Mouse (Mus musculus): ENCODE measurements around the gene Cpsf3. TPM values are rescaled to one million over a fixed set of nuclear protein-coding genes. Genes with fewer than 3 reads are reported as not detected.

The Cpsf3 gene
- total and polyA plus RNA-seq, 3 experiments, result 10.1 to 165 (median 113) TPM

DNA sequence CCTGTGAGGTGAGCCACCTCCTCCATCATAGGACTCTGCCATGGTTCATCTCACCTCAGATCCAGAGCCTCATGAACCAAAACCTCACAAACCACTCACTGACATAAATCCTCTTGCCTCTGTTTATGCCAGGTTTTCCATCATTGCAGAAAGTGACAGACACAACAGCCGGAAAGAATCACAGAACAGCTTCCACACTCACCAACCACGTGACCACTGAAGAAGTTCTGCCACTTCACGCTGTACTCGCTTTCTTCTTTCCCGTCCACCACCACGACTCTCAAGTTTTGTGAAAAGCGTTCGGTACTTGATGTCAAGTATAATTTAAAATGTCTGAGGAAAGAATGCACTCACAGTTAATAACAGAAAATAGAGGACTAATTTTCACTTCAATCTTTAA lies 68.5 kb downstream of the Cpsf3 start:
- no peak for DNase-seq (ENCODE audit: low spot score)
- Histone ChIP-seq H3K9me3 (replicated peaks) (no peaks in the 10 kb centered on the region), H3K36me3 (replicated peaks) (peaks cover 63% of the 10 kb centered on the region), H3K27me3 (ENCODE audit: insufficient read depth, low read length) (no peaks in the 10 kb centered on the region), H3K4me1 (ENCODE audit: insufficient read depth, low read depth, low read length) (no peaks in the 10 kb centered on the region), H3K4me3 (ENCODE audit: low read depth, low read length) (no peak overlapping the region)
- no peak for ATAC-seq (ENCODE audit: extremely low read depth, insufficient number of reproducible peaks, low FRiP score, poor library complexity, severe bottlenecking)
- TF ChIP-seq GATA2 (IDR thresholded peaks at IDR 0.05; ENCODE audit: borderline replicate concordance, low read depth, low read length) (no peak), TAL1 (conservative IDR thresholded peaks at IDR 0.05; ENCODE audit: low read depth, low read length) (no peak)

DNA sequence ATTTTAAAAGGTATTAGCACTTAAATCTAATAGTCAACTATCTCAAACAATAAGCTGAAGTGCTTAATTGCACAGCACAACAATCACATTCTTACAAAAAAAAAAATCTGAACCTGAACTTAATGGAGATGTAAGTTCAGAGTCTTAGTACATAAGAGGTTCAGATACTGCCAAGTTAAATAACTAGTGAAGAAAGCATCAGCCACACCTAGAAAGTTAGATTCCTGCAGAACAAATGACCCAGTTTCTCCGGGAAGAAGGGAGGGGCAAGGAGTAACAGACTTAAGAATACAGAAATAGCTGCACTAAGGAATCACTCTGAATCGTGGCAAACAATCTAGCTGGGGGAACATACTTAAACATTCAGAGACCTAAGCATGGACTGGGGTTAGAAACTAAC lies 77.5 kb downstream of the Cpsf3 start:
- DNase-seq (ENCODE audit: low spot score) (no peak), ATAC-seq (ENCODE audit: extremely low read depth, insufficient number of reproducible peaks, low FRiP score, poor library complexity, severe bottlenecking) (no peak)
- H3K9me3 ChIP-seq (replicated peaks), result no peaks in the 10 kb centered on the region
- TF ChIP-seq TAL1 (conservative IDR thresholded peaks at IDR 0.05; ENCODE audit: low read depth, low read length) (no peak), GATA2 (IDR thresholded peaks at IDR 0.05; ENCODE audit: borderline replicate concordance, low read depth, low read length) (no peak), CTCF (IDR thresholded peaks at IDR 0.05; ENCODE audit: low read depth, low read length) (no peak), GATA1 (IDR thresholded peaks at IDR 0.05; ENCODE audit: borderline replicate concordance, low read length) (no peak), POLR2AphosphoS5 (IDR thresholded peaks at IDR 0.05; ENCODE audit: insufficient replicate concordance, low read depth, low read length) (no peak)
- no peaks in the 10 kb centered on the region; the same call in 1 of the 2 replicates for H3K4me1 ChIP-seq (ENCODE audit: insufficient read depth, low read depth, low read length)
- peaks cover 47% of the 10 kb centered on the region for H3K36me3 ChIP-seq (replicated peaks)
- no peak overlapping the region for H3K4me3 ChIP-seq (ENCODE audit: low read depth, low read length)
- no peaks in the 10 kb centered on the region for H3K27me3 ChIP-seq (ENCODE audit: insufficient read depth, low read length)

DNA sequence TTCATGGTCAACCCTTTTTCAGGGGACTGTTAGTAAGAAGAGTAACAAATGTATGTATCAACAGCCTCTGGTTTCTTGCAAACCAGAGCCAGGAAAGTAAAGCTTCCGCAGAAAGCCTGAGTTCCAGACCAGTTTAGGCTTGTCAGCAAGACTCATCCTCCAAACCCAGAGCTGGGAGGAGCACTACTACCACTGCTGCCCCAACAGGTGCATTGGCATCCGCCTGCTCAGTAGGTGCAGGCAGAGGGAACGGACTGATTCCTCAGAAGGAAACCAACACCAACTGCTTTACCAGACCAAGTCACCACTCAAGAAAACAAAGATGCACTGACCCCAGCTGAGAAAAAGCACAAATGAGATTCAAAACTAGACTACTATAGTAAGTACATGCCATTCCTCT lies 78.0 kb downstream of the Cpsf3 start:
- ATAC-seq (ENCODE audit: extremely low read depth, insufficient number of reproducible peaks, low FRiP score, poor library complexity, severe bottlenecking) (no peak), DNase-seq (ENCODE audit: low spot score) (no peak)
- no peaks in the 10 kb centered on the region for H3K27me3 ChIP-seq (ENCODE audit: insufficient read depth, low read length)
- TF ChIP-seq CTCF (IDR thresholded peaks at IDR 0.05; ENCODE audit: low read depth, low read length) (no peak), TAL1 (conservative IDR thresholded peaks at IDR 0.05; ENCODE audit: low read depth, low read length) (no peak), POLR2AphosphoS5 (IDR thresholded peaks at IDR 0.05; ENCODE audit: insufficient replicate concordance, low read depth, low read length) (no peak), GATA2 (IDR thresholded peaks at IDR 0.05; ENCODE audit: borderline replicate concordance, low read depth, low read length) (no peak), GATA1 (IDR thresholded peaks at IDR 0.05; ENCODE audit: borderline replicate concordance, low read length) (no peak)
- peaks cover 44% of the 10 kb centered on the region for H3K36me3 ChIP-seq (replicated peaks)
- H3K9me3 ChIP-seq (replicated peaks), result no peaks in the 10 kb centered on the region
- H3K4me3 ChIP-seq (ENCODE audit: low read depth, low read length), result no peak overlapping the region
- no peaks in the 10 kb centered on the region; the same call in 1 of the 2 replicates for H3K4me1 ChIP-seq (ENCODE audit: insufficient read depth, low read depth, low read length)

Other genes with a start within 250 kb of the Cpsf3 start
- gene Itgb1bp1, start 893 bp downstream of the Cpsf3 start, total RNA-seq (2014; fragmentation: Nextera tagmentation), result 19.8 and 29.5 TPM in 2 replicates
- 42.8 and 43.0 TPM in 2 replicates for gene Itgb1bp1, start 893 bp downstream of the Cpsf3 start, total RNA-seq (2017)
- gene Itgb1bp1, start 893 bp downstream of the Cpsf3 start, polyA plus RNA-seq (2012), result 15.4 and 17.1 TPM in 2 replicates
- gene Iah1, start 31.0 kb downstream of the Cpsf3 start, total RNA-seq (2014; fragmentation: Nextera tagmentation), result 27.8 and 35.7 TPM in 2 replicates
- gene Iah1, start 31.0 kb downstream of the Cpsf3 start, total RNA-seq (2017), result 49.5 and 62.6 TPM in 2 replicates
- gene Iah1, start 31.0 kb downstream of the Cpsf3 start, polyA plus RNA-seq (2012), result 108 and 111 TPM in 2 replicates
- gene Adam17, start 88.2 kb downstream of the Cpsf3 start, total RNA-seq (2014; fragmentation: Nextera tagmentation), result 21.1 and 38.2 TPM in 2 replicates
- 37.7 and 43.1 TPM in 2 replicates for gene Adam17, start 88.2 kb downstream of the Cpsf3 start, total RNA-seq (2017)
- 20.4 and 22.4 TPM in 2 replicates for gene Adam17, start 88.2 kb downstream of the Cpsf3 start, polyA plus RNA-seq (2012)
- gene Ywhaq, start 132.2 kb downstream of the Cpsf3 start, total RNA-seq (2014; fragmentation: Nextera tagmentation), result 157 and 164 TPM in 2 replicates
- gene Ywhaq, start 132.2 kb downstream of the Cpsf3 start, total RNA-seq (2017), result 158 and 170 TPM in 2 replicates
- gene Ywhaq, start 132.2 kb downstream of the Cpsf3 start, polyA plus RNA-seq (2012), result 97.6 and 114 TPM in 2 replicates

Data from G1E (cell line).